Mouse (Mus musculus) cerebellum, adult 11-12 months (tissue): ENCODE measurements around the gene Fbxl7.
A peak's percentile ranks its signal among the peaks of the same experiment; 100 is the strongest.

Experiments used
- DNase-seq: peaks from one replicate; pipeline ENCODE4 v3.0.0; 2022

The Fbxl7 gene

DNA sequence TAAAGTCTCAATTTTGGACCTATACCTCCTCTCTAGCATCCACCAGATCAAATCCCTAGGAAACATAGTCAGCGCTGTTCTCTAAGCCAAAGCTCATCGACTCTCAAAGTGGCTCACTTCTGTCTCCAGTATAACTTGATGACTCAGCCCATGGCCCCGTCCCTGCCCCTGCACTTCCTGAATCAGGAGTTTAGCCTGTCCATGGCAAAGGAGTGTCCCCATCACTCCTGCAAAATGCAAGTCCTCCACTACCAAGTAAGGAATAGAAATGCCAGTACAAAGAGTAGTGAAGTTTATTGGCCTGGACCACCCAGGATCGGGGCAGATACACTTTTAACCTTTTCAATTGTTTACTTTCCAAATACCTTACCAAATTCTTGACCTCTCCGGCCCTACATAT lies 91.3 kb downstream of the Fbxl7 start:
- DNase-seq, result no peak

DNA sequence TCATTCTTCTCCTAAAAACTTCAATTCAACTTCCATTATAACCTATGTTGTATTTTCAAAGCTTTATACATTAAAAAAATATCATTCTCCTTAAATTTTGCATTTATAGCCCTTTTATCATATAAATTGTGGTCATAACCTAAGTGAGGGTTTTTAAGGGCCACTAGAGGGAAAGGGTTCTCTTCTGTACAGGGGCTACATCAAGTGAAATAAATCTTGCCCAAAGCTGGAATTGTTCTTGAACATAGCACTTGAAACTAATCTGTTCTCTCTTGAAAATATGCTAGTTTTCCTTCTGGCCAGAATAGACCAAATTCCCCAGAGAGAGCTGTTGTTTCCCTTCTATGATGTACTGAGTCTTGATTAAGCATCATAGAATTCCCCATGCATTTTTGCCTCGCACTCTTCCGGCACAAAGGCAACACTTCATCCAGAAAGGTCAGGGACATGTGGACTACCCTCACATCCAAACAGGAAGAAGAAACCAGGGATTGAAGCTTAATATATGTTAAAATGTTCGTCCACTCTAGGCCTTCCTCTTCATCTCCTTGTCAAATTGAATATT lies 95.8 kb downstream of the Fbxl7 start:
- no peak for DNase-seq

DNA sequence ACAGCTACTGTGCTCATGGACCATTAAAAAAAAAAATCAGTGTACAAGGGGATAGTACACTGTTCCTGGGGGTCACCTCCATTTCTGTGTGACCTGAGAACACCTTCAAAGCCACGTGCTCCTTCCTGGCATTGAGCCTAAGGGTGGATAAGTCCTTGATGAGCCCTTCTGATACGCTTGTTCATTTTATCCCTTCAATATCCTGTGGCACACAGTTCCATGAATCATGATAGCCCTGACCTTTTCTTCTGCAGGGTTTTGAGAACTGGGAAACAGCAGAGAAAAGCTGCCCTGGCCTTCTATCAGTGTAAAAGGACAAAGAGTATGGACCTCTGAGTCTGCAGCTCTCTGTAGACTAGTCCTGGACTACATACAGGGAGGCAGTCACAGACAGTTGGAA lies 99.4 kb downstream of the Fbxl7 start:
- DNase-seq, result no peak

DNA sequence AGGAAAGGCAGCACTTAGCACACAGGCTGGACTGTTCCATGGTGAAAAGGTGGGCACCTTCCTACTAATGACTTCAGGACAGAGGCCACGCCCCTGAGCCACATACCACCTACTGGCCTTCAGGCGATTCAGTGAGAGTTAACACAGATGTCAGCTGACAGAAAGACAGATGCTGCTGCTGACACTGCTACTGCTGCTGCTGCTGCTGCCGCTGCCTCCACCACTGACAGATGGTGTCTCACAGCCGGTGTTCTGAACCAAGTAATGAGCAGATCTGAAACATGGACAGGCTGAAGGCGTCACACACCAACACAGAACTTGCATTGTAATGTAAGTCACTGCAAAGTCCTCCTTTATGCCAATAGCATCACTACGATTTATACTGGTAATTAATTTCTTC lies 99.9 kb downstream of the Fbxl7 start:
- no peak for DNase-seq

DNA sequence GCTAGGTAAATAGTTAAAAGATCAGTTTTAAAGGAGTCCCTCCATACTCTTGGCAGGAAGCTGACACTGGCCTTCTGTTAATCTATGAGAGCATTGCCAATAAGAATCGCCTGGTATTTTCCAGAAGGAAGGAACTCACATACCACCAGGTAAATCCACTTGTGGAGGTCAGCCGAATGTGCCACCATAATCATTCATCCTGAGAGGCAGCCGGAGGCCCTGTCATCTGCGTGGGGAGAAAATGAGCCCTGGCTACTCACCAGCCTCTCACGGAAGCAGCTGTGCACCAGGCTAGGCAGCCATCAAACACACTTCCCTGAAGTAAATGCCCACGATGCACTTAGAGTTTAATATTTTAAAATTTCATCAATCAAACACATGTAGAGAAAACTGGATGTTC lies 108.2 kb downstream of the Fbxl7 start:
- DNase-seq, result no peak

DNA sequence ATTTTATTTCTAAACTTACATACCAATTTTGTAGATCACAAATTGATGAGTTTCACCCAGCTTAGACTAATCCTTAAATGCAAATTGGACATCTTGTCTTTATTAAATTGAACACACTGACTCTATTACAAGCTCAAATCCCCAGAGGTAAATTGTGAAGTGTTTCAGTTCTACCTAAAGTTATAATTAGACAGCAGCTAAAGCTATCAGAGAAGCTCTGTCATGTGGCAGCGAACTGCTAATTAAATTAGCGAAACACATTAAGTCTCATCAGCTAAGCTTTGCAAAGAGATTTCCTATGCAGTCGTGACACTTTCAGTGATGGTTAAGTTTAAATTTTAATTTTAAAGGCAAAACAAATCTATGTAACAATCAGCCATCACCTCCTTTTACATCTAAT lies 114.8 kb downstream of the Fbxl7 start:
- DNase-seq, result no peak

DNA sequence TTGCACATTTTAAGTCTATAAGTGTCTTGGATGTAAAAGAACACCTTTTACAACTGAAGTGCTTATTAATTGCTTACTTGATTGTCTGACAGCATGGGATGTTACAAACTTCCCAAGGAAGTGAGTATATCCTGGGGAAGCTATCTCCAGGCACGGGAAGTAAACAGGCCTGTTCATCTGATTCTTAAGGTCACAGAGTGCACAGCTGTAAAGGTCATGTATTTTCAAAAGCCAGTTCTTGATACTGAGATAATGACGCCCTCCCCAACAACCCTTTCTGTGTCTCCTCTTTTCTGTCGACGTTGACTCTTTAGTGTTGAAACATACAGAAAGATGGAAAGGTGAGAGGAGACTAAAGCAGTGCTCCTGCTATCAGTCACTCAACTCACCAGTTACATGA lies 116.3 kb downstream of the Fbxl7 start:
- no peak for DNase-seq

DNA sequence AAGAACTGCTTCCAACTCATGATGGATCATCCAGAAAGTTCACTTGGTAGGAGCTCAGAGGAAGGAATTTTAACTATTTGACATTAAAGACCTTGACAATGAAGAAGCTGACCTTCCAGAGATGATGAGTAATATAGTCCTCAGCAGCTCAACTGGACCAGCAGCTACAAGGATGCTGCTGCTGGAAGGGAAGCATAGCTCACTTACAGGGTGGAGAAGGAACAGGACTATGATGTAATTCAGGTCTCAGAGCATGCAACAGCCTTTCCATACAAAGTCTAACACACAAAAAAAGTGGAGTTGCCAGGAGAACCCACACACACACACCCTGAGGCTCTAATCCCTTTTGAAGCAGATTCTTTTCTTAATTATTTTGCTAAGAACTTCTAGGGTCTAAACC lies 119.7 kb downstream of the Fbxl7 start:
- no peak for DNase-seq

DNA sequence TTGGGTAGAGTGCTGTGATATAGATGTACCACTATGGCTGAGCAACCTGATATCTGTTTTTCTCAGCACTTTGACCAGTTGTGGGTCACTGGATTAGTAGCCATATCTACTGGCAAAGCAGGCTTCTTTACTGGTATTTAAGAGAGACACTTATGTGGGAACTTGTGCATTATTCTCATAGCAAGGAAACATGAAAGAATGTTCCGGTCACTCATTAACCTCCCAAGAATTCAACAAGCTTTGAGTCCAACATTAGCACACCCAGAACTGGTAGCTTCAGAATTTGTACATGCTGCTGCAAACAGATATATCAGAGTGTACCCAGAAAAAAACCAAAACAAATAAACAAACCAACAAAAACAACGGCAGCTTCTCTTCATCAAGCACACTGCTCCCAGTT lies 120.5 kb downstream of the Fbxl7 start:
- DNase-seq, result no peak

DNA sequence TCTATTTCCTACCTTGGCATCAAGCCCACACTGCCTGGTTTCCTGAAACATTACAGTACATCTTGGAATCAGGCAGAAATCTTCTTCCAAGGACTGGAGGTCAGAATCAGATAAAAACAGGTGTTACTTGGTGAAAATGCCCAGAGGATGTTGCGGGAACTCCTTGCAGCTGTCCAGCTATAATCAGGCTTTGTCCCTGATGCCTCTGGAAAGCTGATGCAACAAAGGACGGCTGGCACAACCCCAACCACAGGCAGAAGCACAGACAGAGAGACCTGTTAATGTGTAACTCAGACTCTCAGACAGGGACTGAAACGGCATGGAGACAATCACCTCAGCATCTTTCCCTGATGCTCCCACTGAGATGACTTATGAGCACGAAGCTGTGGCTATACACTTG lies 133.7 kb downstream of the Fbxl7 start:
- DNase-seq, result no peak

DNA sequence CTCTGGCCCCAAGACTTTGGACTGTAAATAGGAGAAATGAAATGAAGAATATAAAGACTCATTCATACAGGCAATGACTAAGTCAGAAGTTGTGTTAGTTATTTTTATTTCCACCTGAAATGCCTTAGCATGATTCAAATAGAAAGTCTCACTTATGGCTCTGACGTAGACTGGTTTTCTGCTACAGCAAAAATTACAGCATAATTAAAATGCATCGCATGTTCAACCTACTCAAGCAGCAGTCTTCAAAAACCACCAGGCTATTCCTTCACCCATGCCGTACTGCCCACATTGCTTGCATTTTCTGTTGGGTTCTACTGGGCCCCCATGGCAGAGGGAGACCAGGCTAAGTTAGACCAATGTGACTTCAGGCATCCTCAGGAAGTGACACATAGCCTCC lies 146.9 kb downstream of the Fbxl7 start:
- no peak for DNase-seq

DNA sequence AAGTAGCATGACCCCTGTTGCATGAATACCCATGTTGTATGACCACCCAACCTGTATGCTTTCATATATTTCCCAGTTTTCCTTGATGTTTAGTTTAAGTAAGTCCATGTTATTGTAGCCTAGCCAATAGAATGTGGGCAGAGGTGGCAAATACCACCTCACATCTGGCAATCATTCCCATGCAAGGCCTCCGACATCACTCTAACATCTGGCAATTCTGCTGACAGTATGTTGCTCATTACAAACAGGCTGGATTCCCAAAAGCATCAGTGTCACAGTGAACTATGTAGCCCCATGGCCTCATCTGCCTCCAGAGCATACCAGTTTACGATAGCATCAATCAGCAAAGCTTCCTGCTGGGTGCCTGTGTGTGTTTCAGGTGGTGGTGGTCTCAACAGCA lies 163.0 kb downstream of the Fbxl7 start:
- DNase-seq, result no peak

DNA sequence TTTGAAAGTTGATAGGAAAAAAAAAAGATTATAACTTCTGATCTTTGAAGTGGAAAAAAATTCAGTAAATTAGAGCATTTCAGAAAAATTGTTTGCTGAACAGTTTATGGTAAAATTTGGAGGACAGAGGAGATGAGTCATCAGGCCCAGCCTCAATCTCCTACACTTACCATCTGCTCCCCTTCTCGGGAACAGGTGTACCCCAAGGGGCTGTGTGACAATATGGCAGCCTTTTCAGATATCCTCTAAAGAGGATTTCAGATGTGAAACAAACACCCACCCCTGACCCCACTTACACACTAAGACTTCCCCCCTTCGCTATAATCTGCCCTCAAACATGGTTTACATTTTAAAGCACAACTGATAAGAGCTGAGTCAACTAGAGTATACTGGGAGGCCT lies 164.6 kb downstream of the Fbxl7 start:
- no peak for DNase-seq

DNA sequence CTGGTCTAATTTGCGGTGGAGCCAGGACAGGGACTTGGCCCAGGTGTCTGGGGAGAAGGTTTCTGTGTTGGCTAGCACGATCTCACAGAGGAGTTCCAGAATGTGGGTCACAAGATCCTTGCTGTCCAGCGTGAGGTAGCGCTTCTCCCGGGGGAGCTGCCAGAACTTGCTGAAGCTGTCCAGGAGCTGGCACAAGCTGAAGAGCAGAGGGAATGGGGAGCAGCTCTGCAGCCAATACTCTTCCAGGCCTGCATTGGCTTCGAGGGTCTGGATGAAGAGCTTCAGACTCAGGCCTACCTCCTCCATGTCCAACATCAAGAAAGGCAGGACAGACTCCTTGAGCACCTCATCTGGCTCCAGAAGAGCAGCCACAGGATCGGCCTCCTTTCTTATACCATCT lies 166.0 kb downstream of the Fbxl7 start:
- DNase-seq, result peak; percentile 28

DNA sequence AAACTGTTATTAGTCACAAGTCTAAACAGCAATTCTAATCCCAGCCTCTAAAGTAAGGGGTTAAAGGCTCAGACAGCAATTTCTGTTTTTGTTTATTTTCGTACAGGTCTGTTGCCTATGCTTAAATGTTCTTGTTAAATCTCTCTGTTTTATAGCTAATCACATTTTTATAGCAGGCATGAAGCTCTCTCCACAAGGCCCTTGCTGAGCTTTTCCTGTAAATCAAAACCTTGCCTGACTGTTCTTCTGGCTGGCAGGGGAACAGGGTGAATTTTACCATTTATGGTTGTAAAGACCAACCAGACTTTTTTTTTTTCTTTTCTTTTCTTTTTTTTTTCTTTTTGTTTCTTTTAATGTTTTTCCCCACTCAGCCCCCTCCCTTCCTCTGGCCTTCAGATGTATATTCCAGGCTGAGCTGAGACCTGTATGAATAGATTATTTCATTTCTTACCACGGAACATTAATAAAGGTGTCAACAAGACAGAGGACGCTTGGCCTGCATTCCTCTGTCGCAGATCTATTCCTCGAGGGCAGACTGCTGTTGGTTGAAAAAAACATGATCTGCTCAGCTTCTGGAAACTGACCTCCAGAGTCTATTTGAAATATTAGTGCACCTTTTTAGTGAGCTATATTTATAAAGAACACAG lies 176.9 kb downstream of the Fbxl7 start:
- no peak for DNase-seq

DNA sequence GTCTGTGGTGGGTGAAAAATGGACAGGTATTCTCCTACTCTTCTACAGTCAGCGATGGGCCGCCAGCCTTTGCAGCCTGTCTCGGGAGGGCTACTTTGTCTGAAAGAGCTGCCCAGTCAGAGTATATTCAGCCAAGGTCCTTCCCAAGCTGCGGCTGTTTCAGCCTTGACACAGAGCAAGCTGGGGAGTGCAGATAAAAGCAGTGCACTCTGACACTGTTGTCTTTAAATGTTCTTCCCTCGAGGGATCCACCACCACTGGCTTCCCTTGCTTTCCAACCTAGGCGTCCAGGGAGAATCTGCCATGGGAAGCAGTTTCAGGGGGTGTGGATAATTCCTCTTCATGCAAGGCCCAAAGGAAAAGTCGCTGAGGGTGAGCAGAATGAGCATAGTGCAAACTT lies 177.4 kb downstream of the Fbxl7 start:
- DNase-seq, result no peak

DNA sequence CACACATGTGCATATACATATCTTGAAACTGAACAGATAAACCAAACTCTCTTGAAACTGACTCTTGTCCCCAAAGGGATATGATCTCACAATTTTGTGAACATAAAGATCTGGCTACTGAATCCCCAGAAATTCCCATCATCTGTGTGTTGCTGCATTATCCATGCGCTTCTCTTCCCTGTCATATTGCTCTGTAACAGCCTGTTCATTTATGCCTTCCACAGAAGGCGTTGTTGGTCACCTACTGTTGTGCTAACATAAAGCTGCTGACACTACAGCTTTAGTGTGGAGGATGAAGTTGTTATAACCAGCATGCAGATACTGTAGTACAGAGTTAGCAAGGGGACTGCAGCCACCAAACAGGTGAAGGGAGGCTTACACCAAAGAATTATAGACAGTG lies 179.2 kb downstream of the Fbxl7 start:
- DNase-seq, result no peak

DNA sequence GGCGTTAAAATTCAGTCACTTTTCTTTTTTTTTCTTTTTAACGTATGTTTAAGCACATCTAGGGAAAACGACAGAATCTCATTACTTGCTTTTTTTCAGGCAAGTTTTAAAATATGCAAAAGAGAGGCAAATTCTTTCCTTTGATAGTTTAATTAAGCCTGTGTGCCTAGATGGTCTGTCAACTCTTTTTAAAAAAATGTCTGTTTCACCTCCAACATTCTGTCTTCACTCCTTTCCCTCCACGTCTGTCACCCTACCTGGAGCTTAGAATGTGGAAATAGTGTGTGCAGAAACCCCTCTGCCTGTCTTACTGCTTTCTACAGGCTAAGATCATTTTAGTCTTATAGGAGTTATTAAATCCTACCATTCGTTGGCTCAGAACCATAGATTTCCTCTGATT lies 179.7 kb downstream of the Fbxl7 start:
- no peak for DNase-seq

DNA sequence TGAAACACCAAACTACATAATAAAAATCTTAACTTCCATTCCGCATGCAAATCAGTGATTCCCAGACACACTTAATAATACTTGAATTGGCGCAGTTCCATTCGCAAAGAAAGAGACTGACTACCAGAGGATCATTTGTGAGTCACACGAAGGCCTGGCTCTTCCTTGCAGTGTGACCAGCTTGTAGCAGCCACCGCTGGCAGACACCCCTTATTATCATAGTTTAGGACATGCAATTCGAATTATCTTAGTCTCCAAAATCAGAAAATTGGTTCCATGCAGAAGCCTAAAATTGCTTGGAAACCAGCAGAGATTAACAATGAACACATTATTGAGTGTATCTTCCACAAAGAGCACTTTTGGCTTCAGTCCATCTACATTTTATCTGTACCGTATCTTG lies 183.1 kb downstream of the Fbxl7 start:
- no peak for DNase-seq

DNA sequence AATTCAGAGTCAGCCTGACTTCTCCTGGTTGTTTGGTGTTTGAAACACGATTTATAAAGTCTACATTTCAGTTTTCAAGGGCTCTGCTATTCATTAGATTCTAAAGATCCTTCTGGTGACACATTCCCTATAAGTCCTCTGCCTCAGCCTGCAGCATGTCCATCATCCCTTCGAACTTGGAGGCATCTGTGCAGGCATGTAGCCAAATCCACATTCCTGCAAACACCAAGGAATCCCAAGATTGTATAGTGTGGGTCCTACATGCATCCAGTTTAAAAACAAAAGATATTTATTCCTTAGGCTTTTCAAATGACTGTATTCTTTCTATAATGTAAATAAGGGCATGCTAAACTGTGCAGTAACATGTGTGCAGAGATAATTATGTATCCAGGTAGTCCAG lies 190.4 kb downstream of the Fbxl7 start:
- DNase-seq, result no peak

DNA sequence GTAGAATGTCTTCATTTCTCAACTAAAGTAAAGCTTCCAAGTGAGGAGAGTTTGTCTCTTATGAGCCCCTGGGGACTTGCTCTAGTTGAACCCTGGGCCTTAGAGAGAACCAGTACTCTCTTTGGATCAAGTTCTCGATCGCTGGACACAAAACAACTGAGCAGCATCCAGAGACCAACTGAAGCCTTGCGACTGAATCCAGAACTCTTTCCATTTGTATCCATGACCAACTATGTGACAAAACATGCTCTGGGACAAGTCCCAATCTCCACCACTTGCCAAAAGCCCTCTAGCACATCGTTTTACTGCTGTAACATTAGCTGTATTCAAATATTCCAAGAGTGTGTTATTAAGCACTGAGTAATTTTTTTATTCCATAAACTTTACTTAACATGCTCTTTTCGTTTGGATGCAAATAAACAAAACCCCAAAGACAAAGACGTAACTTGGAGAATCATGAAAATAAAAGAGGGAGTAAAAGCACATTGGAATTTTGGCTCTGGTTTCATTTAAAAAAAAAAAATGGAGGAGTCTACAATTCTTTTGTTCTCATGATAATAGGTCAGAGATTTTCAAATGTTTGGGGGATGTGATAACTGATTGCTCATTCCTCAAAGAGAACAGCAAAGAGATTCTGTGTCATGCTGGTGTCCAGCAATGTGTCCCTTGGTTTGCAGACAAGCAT lies 192.1 kb downstream of the Fbxl7 start:
- no peak for DNase-seq

DNA sequence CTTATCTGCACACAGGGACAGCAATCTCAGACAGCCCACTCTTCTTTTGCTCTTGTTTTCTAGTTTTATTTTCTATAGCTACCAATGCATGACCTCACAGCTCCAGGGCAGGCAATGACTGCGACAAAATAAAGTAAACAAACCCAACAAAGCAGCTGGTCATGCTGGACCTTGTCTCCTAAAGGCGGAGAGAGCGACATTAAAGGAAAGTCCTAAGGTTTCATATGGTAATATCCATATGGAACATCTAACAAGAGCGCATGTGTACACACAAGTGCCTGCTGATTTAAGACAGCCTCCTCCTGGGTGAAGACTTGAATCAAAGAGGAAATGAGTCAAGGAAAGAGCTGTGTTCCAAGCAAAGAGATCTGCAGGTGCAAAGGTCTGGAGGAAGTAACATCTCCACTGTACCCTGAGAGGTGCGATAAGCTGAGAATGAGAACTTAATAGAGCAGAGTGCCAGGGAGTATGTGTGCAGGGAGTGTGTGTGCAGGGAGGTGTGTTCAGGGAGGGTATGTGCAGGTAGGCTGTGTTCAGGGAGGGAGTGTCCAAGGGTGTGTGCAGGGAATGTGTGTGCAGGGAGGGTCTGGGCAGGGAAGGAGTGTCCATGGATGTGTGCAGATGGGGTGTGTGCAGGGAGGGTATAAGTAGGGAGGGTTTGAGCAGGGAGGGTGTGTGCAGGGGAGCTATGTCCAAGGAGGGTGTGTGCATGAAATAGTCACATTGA lies 193.3 kb downstream of the Fbxl7 start:
- DNase-seq, result no peak

DNA sequence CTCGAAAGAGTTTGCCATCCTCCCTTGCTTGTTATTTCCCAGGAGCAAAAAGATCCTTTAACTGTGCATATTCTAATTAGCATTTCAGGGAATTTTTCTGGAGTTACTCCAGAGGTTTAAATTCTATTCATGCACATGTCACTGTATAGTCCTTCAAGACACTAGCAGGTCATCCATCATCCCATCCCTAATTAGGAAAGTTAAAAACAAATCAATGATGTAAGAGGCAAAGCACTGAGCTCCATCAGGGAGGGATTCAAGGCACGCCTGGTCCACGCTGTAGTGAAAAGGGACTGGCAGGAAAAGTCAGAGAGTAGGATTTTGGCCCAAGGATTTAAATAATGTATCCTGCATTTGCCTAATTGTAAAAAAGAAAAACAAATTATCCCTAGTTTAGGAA lies 202.3 kb downstream of the Fbxl7 start:
- no peak for DNase-seq

DNA sequence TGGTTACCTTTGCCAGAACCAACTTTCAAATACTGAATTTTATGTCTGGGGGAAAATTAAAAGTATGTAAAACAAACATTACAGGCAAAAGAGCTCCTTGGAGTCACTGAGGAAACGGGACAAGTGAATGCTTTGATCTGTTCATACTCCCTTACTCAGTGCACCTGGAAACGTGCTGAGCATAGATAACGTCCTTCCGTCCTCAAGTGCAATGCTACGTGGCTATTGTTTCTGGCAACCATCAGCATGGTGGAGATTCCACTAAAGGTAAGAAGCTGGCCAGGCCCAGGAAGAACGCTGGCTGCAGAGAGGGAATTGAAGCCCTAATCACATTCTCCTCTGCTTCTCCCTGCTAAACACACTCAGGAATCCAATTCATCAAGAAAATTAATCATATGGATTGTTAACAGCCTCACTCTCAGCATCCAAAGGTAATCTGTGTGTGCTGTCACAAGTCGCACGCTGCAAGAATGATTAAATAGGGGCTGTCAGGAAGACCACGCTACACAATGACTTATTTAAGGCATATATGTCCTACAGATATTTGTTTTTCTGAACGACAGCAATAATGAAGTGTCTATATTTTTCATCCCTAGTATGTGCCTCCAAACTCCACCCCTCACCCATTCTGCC lies 206.8 kb downstream of the Fbxl7 start:
- DNase-seq, result no peak
